Mouse (Mus musculus) lung, embryonic 14.5 days (tissue): Measurements from ENCODE around the gene H60b. TPM values are rescaled to one million over a fixed set of nuclear protein-coding genes. Genes with fewer than 3 reads are reported as not detected.
A peak's percentile ranks its signal among the peaks of the same experiment; 100 is the strongest.
"Not testable (repeated sequence)": the region's sequence is repeated elsewhere in the genome, so short reads cannot be mapped to it uniquely, and the experiment has no call there.

Source experiments
- ATAC-seq: fragments of 200-750 bp; cut with Nextera tagmentation; 2 replicates; pipeline ENCODE4 v1.8.0; 2017; ENCODE audit warnings: mild to moderate bottlenecking, moderate TSS enrichment, moderate library complexity; ENCODE audit not compliant: insufficient read depth
- DNase-seq: peaks from one replicate; pipeline ENCODE4 v3.0.0-alpha.2; 2015
- H3K27ac ChIP-seq: fragments of 300-500 bp; sonication (generic); 2 replicates; pipeline ENCODE4 v1.5.1; 2014; ENCODE audit warnings: low read depth, mild to moderate bottlenecking, moderate library complexity
- H3K27me3 ChIP-seq: fragments of 300-500 bp; sonication (generic); 2 replicates; pipeline ENCODE4 v1.6.1; 2014; ENCODE audit warnings: low read length, control low read depth; ENCODE audit not compliant: insufficient read depth
- H3K36me3 ChIP-seq: fragments of 300-500 bp; sonication (generic); 2 replicates; pipeline ENCODE4 v1.6.1; 2014; ENCODE audit warnings: control low read depth; ENCODE audit not compliant: insufficient read depth
- H3K4me1 ChIP-seq: fragments of 300-500 bp; sonication (generic); 2 replicates; pipeline ENCODE4 v1.6.1; 2014; ENCODE audit warnings: antibody characterized with exemption, control low read depth; ENCODE audit not compliant: insufficient read depth
- H3K4me2 ChIP-seq: fragments of 300-500 bp; sonication (generic); 2 replicates; pipeline ENCODE4 v1.6.1; 2014; ENCODE audit warnings: mild to moderate bottlenecking
- H3K4me3 ChIP-seq: fragments of 300-500 bp; sonication (generic); 2 replicates; pipeline ENCODE4 v1.5.1; 2014; ENCODE audit warnings: low read depth, low read length
- H3K9ac ChIP-seq: fragments of 300-500 bp; sonication (generic); 2 replicates; pipeline ENCODE4 v1.6.1; 2014
- H3K9me3 ChIP-seq: fragments of 300-500 bp; sonication (generic); 2 replicates; pipeline ENCODE4 v1.6.1; 2016; ENCODE audit warnings: low read depth, low read length, control low read depth
- CTCF ChIP-seq: IDR thresholded peaks from 2 replicates; pipeline ENCODE4 v1.5.1; 2016; ENCODE audit warnings: antibody characterized with exemption, low read depth
- WGBS: fragments of 180-500 bp; shearing (Covaris S2); extraction: QIAGEN DNeasy Blood & Tissue Kit; methylation state at CpG from one replicate; pipeline ENCODE4 v1.1.7; 2014; 5-methylcytosine and 5-hydroxymethylcytosine counted together
- polyA plus RNA-seq: library from polyadenylated mRNA; unstranded; fragments of >200 nt; fragmentation: Nextera tagmentation; extraction: Ambion mirVana; gene quantifications from 2 replicates; pipeline ENCODE4 v1.2.1, GENCODE M21; 2014

Gene H60b
- polyA plus RNA-seq, 1 experiment from 2014 or later, result 1.1 TPM

DNA sequence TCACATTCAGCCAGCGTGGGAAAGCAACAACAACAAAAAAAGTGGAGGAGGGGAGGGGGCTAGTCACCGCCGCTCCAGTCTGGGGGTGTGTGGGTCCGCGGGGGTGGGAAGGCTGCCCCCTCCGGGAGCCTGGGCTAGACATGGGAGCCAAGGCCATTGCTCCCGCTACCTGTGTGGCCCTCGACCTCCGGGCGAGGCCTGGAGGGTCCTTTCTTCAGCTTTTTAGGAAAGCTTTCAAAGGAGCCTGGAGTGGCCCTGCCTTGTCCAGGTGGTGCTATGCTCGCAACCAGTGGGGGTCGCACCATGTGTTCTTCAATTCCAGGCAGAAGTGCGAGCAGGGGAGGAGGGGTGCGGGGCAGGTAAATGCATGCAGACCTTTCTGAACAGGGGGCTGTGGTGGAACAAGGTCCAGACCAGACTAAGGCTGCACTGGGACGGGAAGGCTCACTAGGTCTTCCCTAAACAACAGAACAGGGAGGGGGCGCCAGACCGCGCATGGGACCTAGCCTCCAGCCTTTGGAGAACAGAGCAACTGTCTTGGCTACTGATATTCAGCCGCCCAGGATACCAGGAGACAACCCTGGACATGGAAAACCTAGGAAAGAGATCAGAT, 116.2 kb downstream of the H60b start:
- H3K36me3 ChIP-seq, result no peaks in the 10 kb centered on the region

DNA sequence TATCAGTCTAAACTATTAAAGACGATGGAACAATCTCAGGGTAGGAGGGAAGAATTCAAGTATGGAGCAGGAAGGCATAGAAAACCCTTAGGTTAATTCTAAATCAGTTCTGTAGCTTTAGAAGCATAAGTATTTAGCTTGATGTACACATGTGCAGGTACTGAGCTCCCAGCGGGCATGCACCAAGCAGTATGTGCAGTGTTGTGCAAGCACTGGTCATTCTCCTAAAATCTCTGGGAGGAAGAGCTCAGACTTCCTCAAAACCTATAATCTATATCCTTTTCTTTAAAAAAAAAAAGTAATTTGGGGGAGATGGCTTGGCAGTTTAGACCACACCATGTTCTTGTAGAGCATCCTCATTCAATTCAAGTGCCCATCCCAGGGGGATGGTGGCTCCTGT, 120.1 kb downstream of the H60b start:
- WGBS, result 77% methylated on average over 2 of the region's 2 CpGs
- DNase-seq, H3K27ac ChIP-seq, H3K4me2 ChIP-seq, H3K4me3 ChIP-seq, ATAC-seq, H3K9ac ChIP-seq, H3K4me1 ChIP-seq, H3K36me3 ChIP-seq, H3K27me3 ChIP-seq, H3K9me3 ChIP-seq: not testable (repeated sequence)

More for the DNA sequence above, 116.2 kb downstream of the H60b start:
- Histone ChIP-seq H3K4me1 (no peaks in the 10 kb centered on the region), H3K27me3 (peaks cover 3% of the 10 kb centered on the region; the same call in 1 of the 2 replicates), H3K4me2 (peak overlapping the region; percentile 94), H3K4me3 (peak overlapping the region; percentile 49), H3K9ac (no peak overlapping the region), H3K27ac (no peak overlapping the region), H3K9me3 (no peaks in the 10 kb centered on the region)
- ATAC-seq (peak; percentile 29; the same call in 1 of the 2 replicates), DNase-seq (peak; percentile 24)
- peak; percentile 33; the same call in 1 of the 2 replicates for TF ChIP-seq CTCF
- 8% methylated on average over 19 of the region's 19 CpGs for WGBS

DNA sequence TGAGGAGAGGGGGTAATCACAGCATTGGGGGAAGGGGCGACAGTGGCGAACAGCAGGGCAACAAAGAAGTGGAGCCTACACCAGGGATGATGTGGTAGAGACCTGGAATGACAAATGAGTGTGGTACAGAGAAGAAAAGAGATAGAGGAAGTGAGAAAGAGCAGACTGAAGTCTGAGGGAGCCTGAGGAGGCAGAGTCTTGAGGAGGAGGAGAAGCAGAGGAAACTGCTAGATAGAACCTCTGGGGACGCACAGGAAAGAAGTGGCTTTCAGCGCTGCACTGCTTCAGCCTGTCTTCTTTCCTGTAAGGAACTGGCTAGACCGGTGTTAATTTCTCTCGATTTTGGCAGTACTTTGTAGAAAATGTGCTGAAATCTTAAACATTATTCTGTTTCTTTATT, 124.4 kb downstream of the H60b start:
- ATAC-seq (no peak), DNase-seq (no peak)
- TF ChIP-seq CTCF, result no peak
- no peak overlapping the region for H3K27ac ChIP-seq
- H3K9ac ChIP-seq, result no peak overlapping the region
- no peaks in the 10 kb centered on the region for H3K36me3 ChIP-seq
- H3K4me3 ChIP-seq, result no peak overlapping the region
- H3K27me3 ChIP-seq, result no peaks in the 10 kb centered on the region
- H3K4me2 ChIP-seq, result no peak overlapping the region
- WGBS, result 38% methylated on average over 6 of the region's 6 CpGs
- H3K4me1 ChIP-seq, result no peaks in the 10 kb centered on the region
- no peaks in the 10 kb centered on the region for H3K9me3 ChIP-seq

DNA sequence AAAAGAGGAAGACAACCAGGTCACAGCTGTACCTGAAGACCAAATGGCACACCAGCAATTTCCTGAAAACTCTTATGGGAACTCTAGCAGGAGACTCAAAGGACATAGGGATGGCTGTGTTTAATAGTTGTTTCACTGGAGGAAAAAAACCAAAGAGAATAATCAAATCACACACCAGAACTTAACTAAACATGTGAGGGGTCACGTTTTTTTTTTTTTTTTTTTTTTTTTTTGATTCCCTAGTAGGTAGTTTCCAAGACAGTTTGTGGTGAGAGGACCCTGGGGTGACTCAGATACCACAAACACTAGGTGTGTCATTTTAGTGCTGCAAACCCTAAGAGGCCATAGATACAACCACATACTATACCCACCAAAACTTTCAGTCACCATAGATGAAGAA, 137.3 kb downstream of the H60b start:
- DNase-seq, result no peak
- 23% methylated on average over 1 of the region's 1 CpGs for WGBS
- H3K4me2 ChIP-seq, result no peak overlapping the region
- no peak for TF ChIP-seq CTCF
- no peaks in the 10 kb centered on the region for H3K4me1 ChIP-seq
- H3K9me3 ChIP-seq, result no peaks in the 10 kb centered on the region
- ATAC-seq, result no peak
- no peak overlapping the region for H3K27ac ChIP-seq
- H3K4me3 ChIP-seq, result no peak overlapping the region
- H3K27me3 ChIP-seq, result no peaks in the 10 kb centered on the region
- H3K36me3 ChIP-seq, result no peaks in the 10 kb centered on the region
- no peak overlapping the region for H3K9ac ChIP-seq

DNA sequence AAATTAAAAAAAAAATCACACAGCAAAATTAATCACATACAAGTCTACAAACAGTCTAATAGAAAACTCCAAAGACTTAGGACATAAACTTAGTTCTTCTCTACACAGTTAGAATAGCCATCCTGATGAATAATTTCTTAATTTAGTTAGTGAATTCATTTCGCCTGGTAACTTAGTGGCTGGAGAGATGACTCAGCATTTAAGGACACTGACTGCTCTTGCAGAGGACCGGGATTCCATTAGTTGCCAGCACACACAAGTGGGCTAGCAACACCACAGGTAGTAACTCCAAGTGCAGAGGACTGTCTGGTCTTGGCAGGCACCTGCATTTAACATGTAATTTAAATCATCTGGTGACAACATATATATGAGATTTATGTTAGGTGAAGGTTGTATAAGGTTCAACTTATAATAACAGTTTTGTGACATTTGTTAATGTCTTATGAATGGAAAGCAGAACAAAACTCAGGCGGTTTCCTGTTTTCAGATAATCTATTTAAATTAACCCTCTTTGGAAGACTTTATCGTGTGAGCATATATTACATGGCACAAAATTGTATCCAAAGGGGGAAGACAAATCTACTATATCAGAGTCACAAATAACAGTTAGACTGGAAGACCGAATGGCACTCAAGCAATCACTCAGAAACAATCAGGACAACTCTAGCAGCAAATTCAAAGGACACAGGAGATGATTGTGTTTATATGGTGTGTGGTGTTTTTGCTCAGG, 138.8 kb downstream of the H60b start:
- Histone ChIP-seq H3K4me1 (no peaks in the 10 kb centered on the region), H3K9ac (no peak overlapping the region), H3K4me2 (no peak overlapping the region), H3K9me3 (no peaks in the 10 kb centered on the region), H3K36me3 (no peaks in the 10 kb centered on the region), H3K27me3 (no peaks in the 10 kb centered on the region), H3K27ac (no peak overlapping the region), H3K4me3 (no peak overlapping the region)
- DNase-seq, result no peak
- ATAC-seq, result no peak
- WGBS, result 63% methylated on average over 5 of the region's 5 CpGs
- no peak for TF ChIP-seq CTCF

DNA sequence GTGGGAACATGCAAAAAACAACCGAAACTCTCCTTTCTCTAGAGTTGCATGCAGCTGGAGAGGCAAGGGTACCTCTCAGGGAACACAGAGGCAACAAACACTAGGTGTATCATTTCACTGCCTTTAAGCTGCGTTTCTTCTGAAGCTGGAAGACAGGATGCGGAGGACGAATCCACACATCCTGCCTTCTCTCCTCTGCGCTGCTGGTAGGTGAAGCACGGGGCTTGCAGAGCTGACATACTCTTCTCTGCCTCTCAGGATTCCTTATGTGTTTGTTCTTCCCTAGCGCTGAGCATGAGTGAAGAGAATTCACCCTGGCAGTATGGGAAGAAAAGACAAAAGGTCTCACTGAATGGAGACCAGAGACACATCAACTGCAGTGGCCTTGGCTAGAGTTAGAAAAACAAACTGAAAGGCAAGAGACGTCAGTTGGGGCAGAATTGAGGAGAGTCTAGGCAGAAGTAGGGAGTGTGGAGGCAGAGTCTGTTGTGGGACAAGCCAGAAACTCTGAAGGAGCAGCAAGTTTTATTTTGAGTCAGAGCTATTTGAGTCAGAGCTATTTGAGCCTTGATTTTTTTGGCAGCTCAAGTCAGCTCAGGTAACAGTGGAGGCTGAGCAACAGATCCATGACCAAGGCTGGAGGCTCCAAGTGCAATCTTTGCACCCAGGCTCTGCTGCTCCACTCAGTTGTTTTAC, 139.5 kb downstream of the H60b start:
- Histone ChIP-seq H3K27ac (no peak overlapping the region), H3K9ac (no peak overlapping the region), H3K9me3 (no peaks in the 10 kb centered on the region), H3K27me3 (no peaks in the 10 kb centered on the region), H3K4me1 (no peaks in the 10 kb centered on the region), H3K4me2 (no peak overlapping the region), H3K4me3 (no peak overlapping the region), H3K36me3 (no peaks in the 10 kb centered on the region)
- ATAC-seq (no peak), DNase-seq (no peak)
- TF ChIP-seq CTCF, result no peak
- 41% methylated on average over 8 of the region's 8 CpGs for WGBS

DNA sequence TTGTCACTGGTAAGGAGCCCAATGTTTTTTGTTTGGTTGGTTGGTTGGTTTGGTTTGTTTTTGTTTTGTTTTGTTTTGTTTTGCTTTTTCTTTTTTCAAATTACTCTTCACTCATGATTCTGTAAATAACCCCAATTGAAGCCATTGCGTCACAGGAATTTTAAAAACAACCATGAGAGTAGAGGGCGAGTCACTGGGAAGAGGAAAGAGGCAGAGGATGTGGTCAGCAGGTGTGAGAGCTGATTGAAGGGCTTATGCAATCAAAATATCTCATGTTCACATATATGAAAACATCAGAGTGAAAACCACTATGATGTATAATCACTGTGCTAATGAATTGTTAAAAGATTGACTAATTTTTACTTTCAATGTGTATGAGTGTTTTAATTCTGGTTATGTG, 140.9 kb downstream of the H60b start:
- Histone ChIP-seq H3K9ac (no peak overlapping the region), H3K4me1 (no peaks in the 10 kb centered on the region), H3K4me3 (no peak overlapping the region), H3K36me3 (no peaks in the 10 kb centered on the region), H3K27ac (no peak overlapping the region), H3K4me2 (no peak overlapping the region), H3K27me3 (no peaks in the 10 kb centered on the region), H3K9me3 (no peaks in the 10 kb centered on the region)
- no peak for ATAC-seq
- 72% methylated on average over 2 of the region's 2 CpGs for WGBS
- DNase-seq, result no peak
- TF ChIP-seq CTCF, result no peak
